Mouse (Mus musculus): ENCODE measurements around the gene 2810408A11Rik. TPM values are rescaled to one million over a fixed set of nuclear protein-coding genes. Genes with fewer than 3 reads are reported as not detected.
"Not testable (repeated sequence)": the region's sequence is repeated elsewhere in the genome, so short reads cannot be mapped to it uniquely, and the experiment has no call there.

The 2810408A11Rik gene
- polyA plus RNA-seq, 1 experiment from 2014 or later = 32.8 TPM

DNA sequence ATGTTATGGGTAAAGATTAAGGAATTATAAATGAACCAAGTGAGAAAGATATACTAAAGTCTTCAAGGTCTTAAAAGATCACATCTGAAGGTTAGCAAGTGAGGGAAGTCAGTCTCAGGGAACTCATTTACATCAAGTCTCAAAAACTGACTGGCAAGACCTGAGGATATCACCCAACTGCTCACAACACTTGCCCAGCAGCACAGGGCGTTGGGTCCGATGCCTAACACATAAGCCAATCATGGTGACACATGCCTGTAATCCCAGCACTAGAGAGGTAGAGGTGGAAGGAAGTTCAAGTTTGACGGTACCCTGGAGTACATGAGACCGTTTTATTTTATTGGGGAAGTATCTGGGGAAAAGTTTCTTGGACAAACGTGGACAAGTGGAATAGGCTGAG is 17.3 kb upstream of the 2810408A11Rik start:
- peaks cover 50% of the 10 kb centered on the region for H3K4me1 ChIP-seq (replicated peaks)
- no peaks in the 10 kb centered on the region for H3K27me3 ChIP-seq
- 83% methylated on average over 5 of the region's 5 CpGs for WGBS
- no peak overlapping the region for H3K4me3 ChIP-seq (replicated peaks)
- H3K9ac ChIP-seq (replicated peaks) = no peak overlapping the region
- H3K27ac ChIP-seq = no peak overlapping the region
- ATAC-seq (ENCODE audit: insufficient number of reproducible peaks, insufficient read depth, low FRiP score, low TSS enrichment, low read depth) = no peak
- H3K36me3 ChIP-seq = peaks cover 54% of the 10 kb centered on the region
- H3K4me2 ChIP-seq = no peak overlapping the region
- H3K9me3 ChIP-seq = no peaks in the 10 kb centered on the region

DNA sequence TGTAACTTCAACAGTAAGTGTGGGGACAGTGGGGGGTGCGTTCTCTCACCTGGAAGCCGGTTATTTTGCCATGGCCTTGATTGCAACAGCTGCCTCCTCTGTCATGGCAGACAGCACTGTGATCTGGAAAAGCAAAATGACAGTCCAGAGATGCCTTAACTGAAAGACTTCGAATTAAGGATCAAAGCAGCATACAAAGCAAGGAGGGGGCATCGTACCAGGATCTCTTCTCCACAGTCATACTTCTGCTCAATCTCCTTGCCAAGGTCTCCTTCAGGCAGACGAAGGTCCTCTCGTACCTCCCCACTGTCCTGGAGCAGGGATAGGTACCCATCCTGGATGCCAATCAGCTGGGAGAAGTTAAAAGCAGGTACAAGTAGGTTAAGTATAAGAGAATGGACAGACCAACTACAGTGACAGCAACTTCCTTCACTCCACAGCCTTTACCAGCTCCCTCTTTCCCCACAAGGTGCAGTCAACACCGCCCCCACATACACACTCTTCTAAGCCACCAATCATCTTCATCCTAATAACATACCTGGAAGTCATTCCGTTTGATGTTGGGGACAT is 16.7 kb upstream of the 2810408A11Rik start:
- no peaks in the 10 kb centered on the region for H3K27me3 ChIP-seq
- ATAC-seq (ENCODE audit: insufficient number of reproducible peaks, insufficient read depth, low FRiP score, low TSS enrichment, low read depth) = no peak
- H3K4me2 ChIP-seq = no peak overlapping the region
- no peak overlapping the region for H3K27ac ChIP-seq
- no peak overlapping the region for H3K4me3 ChIP-seq (replicated peaks)
- H3K4me1 ChIP-seq (replicated peaks) = peaks cover 50% of the 10 kb centered on the region
- no peak overlapping the region for H3K9ac ChIP-seq (replicated peaks)
- WGBS = 86% methylated on average over 8 of the region's 8 CpGs
- peaks cover 60% of the 10 kb centered on the region for H3K36me3 ChIP-seq
- no peaks in the 10 kb centered on the region for H3K9me3 ChIP-seq

DNA sequence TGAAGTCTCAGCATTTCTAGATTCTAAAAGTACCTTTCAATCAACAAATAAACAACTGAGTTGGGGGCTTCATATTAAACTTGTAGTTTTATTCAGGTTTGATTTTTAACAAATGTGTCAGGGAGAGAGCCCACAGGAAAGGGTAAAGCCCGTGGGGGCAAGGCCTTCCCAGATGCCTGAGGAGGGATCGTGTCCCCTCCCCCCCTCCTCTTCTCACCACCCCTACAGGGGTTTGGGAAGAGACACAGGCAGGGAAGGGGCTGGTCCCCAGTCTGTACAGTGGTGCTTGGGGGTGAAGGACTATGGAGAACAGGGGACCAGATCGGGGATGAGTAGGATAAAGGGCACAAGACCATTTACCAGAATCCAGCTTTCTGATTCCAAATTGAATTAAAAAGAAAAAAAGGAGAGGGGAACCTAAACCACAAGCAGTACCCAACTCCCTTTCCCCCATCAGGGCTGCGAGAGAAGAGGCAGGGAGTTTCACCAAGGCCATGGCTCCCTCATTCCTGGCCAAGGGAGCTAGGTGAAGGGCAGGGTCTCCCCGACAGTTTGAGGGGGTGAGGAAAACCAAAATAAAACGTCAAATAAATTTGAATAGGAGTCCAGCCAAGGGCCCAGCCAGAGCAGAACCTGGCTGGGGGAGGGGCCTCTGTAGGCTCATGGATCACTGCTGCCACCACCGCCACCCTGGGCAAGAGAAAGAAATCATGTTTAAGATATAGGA is 16.0 kb upstream of the 2810408A11Rik start:
- not testable (repeated sequence) for H3K4me2 ChIP-seq; H3K4me3 ChIP-seq (replicated peaks); ATAC-seq (ENCODE audit: insufficient number of reproducible peaks, insufficient read depth, low FRiP score, low TSS enrichment, low read depth); H3K9ac ChIP-seq (replicated peaks); H3K27me3 ChIP-seq; H3K27ac ChIP-seq; H3K9me3 ChIP-seq
- peaks cover 67% of the 10 kb centered on the region for H3K36me3 ChIP-seq
- WGBS = 65% methylated on average over 7 of the region's 7 CpGs
- peaks cover 50% of the 10 kb centered on the region for H3K4me1 ChIP-seq (replicated peaks)

DNA sequence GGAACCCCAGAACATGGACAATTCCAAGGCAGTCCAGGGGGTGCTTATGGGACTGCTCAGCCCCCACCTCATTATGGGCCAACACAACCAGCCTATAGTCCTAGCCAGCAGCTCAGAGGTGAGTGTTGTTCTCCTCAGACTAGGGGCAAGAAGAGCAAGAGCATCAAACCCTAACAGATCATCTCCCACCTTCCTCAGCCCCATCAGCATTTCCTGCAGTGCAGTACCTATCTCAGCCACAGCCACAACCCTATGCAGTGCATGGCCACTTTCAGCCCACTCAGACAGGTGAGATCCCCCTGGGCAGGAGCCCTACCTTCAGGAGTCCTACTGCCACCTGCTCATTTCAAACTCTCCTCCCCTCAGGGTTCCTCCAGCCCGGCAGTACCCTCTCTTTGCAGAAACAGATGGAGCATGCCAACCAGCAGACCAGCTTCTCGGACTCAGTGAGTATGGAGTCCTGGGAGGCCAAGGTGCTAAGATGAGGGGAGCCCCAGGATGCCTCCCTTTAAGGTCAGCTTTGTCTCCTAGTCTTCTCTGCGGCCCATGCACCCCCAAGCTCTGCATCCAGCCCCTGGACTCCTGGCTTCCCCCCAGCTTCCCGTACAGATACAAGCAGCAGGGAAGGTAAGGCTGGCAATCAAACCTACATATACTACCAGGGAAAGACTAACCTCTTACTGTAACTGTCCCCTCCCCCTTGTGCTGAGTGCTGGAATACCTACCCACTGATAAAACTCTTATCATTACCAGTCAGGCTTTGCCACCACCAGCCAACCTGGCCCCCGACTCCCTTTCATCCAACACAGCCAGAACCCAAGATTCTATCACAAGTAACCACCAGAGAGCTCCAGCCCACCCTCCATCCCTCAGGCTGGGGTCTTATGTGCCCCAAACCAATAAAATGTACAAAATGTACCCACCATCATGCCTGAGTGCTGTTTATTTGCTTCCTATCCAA is 15.2 kb upstream of the 2810408A11Rik start:
- peak overlapping the region; percentile 13; the same call in 1 of the 2 replicates for H3K4me3 ChIP-seq (replicated peaks)
- no peak for ATAC-seq (ENCODE audit: insufficient number of reproducible peaks, insufficient read depth, low FRiP score, low TSS enrichment, low read depth)
- 0 out of 2 replicates have a peak overlapping the region, but pooled peaks have one; percentile 12 for H3K27ac ChIP-seq
- H3K36me3 ChIP-seq = peaks cover 76% of the 10 kb centered on the region
- no peaks in the 10 kb centered on the region for H3K9me3 ChIP-seq
- H3K27me3 ChIP-seq = no peaks in the 10 kb centered on the region
- WGBS = 59% methylated on average over 5 of the region's 5 CpGs
- peaks cover 50% of the 10 kb centered on the region for H3K4me1 ChIP-seq (replicated peaks)
- H3K4me2 ChIP-seq = peak overlapping the region; percentile 98
- H3K9ac ChIP-seq (replicated peaks) = no peak overlapping the region; the same call in 1 of the 2 replicates

DNA sequence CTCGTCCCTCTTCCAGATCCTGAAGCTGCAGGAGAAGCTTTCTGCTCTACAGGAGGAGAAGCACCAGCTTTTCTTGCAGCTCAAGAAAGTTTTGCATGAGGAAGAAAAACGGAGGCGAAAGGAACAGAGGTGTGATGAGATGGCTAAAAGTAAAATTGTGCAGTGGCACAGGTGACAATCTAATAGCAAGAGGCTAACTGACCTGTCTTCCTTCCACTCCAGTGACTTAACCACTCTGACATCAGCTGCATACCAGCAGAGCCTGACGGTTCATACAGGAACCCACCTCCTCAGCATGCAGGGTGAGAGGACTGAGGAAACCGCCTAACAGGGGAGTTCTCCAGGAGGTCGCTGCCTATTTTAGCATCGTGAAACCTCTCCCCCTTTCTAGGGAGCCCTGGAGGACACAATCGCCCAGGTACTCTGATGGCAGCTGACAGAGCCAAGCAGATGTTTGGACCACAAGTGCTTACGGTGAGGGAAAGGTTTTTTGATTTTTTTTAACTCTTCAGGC is 14.2 kb upstream of the 2810408A11Rik start:
- 31% methylated on average over 9 of the region's 9 CpGs for WGBS
- Histone ChIP-seq H3K4me1 (replicated peaks) (peaks cover 50% of the 10 kb centered on the region), H3K9ac (replicated peaks) (no peak overlapping the region; the same call in 1 of the 2 replicates), H3K27ac (no peak overlapping the region), H3K27me3 (no peaks in the 10 kb centered on the region), H3K36me3 (peaks cover 85% of the 10 kb centered on the region), H3K9me3 (no peaks in the 10 kb centered on the region), H3K4me2 (peak overlapping the region; percentile 98), H3K4me3 (replicated peaks) (peak overlapping the region; percentile 92)
- no peak for ATAC-seq (ENCODE audit: insufficient number of reproducible peaks, insufficient read depth, low FRiP score, low TSS enrichment, low read depth)

DNA sequence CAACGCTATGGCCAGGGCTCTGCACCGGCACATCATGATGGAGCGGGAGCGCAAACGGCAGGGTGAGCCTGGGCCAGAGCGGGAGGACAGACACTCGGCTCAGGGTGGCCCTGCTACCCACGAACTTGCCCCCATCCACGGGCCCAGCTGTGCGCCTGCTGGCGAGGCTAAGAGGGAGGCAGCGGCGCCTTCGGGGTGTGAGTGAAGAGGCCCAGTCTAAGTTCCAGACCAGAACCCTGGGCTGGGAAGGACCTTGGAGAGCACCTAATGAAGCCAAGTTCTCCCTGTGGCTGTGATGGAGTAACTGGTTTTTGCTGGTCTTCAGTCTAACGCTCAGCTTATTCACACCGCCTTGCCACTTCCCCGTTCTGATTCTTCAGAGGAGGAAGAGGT is 13.6 kb upstream of the 2810408A11Rik start:
- Histone ChIP-seq H3K36me3 (peaks cover 91% of the 10 kb centered on the region), H3K27ac (peak overlapping the region; percentile 92), H3K4me2 (peak overlapping the region; percentile 98), H3K27me3 (no peaks in the 10 kb centered on the region), H3K4me1 (replicated peaks) (peaks cover 44% of the 10 kb centered on the region), H3K4me3 (replicated peaks) (peak overlapping the region; percentile 92), H3K9ac (replicated peaks) (peak overlapping the region; percentile 93), H3K9me3 (no peaks in the 10 kb centered on the region)
- no peak for ATAC-seq (ENCODE audit: insufficient number of reproducible peaks, insufficient read depth, low FRiP score, low TSS enrichment, low read depth)
- 4% methylated on average over 17 of the region's 17 CpGs for WGBS

DNA sequence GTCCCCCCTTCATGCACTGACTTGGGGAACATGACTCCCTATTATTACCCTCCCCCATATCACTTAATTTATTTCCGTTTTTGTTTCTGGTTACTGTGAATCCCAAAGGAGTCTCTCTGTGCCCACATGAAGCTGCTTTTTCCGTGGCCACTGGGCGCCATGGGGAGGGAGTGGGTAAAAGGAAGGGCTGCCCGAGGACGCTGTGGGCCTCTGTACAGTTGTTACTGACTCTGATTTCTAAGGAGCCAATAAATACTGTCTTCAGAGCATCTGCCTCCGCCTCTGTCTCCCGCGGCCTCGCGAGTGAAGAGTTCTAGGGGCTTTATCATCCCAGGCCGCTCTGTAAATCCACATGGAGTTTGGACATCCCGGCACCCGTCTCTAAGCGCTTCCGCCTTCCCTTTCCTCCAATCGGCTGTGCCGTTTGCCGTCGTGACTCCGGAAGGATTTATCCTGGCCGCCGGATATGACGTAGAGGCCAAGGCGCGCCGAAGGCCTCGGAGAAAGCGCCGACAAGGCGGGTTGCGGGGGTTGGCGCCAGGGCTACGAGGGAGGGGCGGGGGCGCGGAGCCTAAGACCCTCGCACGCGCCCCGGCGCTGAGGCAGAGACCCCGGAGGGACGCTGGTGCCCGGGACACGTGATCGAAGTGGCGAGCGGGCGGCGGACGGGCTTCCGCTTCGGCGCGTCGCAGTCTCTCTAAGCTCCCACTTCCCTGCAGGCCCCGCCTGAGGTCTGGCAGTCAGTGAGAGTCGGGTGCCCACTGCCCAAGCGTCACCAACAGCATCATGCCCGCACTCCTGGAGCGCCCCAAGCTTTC is 13.0 kb upstream of the 2810408A11Rik start, which contains the start of gene Gps2:
Gene Gps2 (plus strand): TSS at position 335 of the 818 bp plus-strand sequence.
- Histone ChIP-seq H3K4me3 (replicated peaks) (peak within 1 kb of the TSS; percentile 92), H3K27ac (peak within 1 kb of the TSS; percentile 92), H3K27me3 (no peaks in the 10 kb centered on the region), H3K4me2 (peak within 1 kb of the TSS; percentile 98), H3K36me3 (peaks cover 91% of the 10 kb centered on the region), H3K9ac (replicated peaks) (peak within 1 kb of the TSS; percentile 93), H3K4me1 (replicated peaks) (peaks cover 39% of the 10 kb centered on the region), H3K9me3 (no peaks in the 10 kb centered on the region)
- peak; percentile 71 for ATAC-seq (ENCODE audit: insufficient number of reproducible peaks, insufficient read depth, low FRiP score, low TSS enrichment, low read depth)
- 2% methylated on average over 61 of the region's 61 CpGs for WGBS

DNA sequence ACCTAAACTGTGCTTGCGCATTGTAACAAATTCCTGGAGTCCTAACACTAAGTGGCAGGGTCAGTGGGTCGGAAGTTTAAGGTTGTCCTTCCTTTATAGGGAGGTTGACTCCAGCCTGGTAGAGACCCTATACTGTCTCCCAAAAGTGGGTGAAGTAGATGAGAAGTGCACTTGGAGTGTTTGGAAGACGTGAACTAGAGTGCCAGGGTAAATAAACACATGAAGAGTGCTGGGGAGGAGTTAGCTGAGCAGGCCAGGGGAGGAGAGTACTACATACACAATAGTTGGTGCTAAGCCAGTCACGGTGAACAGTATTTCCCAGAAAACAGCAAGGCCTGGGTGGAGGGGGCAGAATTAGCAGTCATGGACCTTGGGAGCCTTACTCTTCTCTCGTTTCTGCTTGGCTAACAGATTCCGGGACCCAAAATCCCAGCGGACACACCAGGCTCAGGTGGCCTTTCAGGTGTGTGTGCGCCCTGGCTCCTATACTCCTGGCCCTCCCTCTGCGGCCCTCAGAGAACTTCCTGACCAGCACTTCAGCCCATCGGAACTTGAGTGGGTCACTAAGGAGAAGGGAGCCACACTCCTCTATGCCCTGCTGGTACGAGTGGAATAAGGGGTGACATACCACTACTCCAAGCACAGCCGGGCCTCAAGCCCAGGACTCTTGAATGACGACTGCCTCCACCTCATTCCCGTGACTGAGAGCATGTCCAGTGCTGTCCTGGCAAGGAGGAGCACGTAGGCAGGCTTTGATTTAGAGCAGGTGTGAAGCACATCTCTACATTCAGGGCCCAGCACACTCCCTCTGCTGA is 12.1 kb upstream of the 2810408A11Rik start:
- 0 out of 2 replicates have a peak, but pooled peaks have one; percentile 24 for ATAC-seq (ENCODE audit: insufficient number of reproducible peaks, insufficient read depth, low FRiP score, low TSS enrichment, low read depth)
- peaks cover 91% of the 10 kb centered on the region for H3K36me3 ChIP-seq
- 75% methylated on average over 15 of the region's 15 CpGs for WGBS
- H3K9ac ChIP-seq (replicated peaks) = peak overlapping the region; percentile 93
- peak overlapping the region; percentile 92 for H3K4me3 ChIP-seq (replicated peaks)
- H3K4me1 ChIP-seq (replicated peaks) = peaks cover 33% of the 10 kb centered on the region
- H3K27me3 ChIP-seq = no peaks in the 10 kb centered on the region
- H3K4me2 ChIP-seq = peak overlapping the region; percentile 98
- no peaks in the 10 kb centered on the region for H3K9me3 ChIP-seq
- peak overlapping the region; percentile 92; the same call in 1 of the 2 replicates for H3K27ac ChIP-seq

DNA sequence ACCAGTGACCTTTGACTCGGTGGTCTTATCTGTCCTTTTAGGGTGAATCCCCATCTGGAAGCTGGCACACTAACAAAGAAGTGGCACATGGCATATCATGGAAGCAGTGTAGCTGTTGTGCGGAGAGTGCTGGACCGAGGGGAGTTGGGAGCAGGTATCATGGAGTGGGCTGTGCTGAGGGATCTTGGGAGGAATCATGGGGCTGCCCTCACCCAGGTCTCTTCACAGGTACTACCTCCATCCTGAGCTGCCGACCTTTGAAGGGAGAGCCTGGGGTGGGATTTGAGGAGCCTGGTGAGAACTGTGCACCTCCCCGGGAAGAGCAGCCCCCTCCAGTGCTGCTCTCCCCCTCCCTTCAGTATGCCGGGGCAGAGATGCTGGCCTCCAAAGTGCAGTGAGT is 10.9 kb upstream of the 2810408A11Rik start:
- H3K36me3 ChIP-seq = peaks cover 91% of the 10 kb centered on the region
- no peaks in the 10 kb centered on the region for H3K9me3 ChIP-seq
- no peak overlapping the region for H3K27ac ChIP-seq
- no peaks in the 10 kb centered on the region for H3K27me3 ChIP-seq
- peaks cover 27% of the 10 kb centered on the region for H3K4me1 ChIP-seq (replicated peaks)
- no peak overlapping the region for H3K4me2 ChIP-seq
- no peak overlapping the region for H3K9ac ChIP-seq (replicated peaks)
- 93% methylated on average over 6 of the region's 6 CpGs for WGBS
- ATAC-seq (ENCODE audit: insufficient number of reproducible peaks, insufficient read depth, low FRiP score, low TSS enrichment, low read depth) = no peak
- H3K4me3 ChIP-seq (replicated peaks) = no peak overlapping the region

Measured in limb, embryonic 12.5 days (tissue).